Mouse (Mus musculus) lung, embryonic 15.5 days (tissue): ENCODE results near the gene Ceacam2. TPM values are rescaled to one million over a fixed set of nuclear protein-coding genes. Genes with fewer than 3 reads are reported as not detected.
"Not testable (repeated sequence)": the region's sequence is repeated elsewhere in the genome, so short reads cannot be mapped to it uniquely, and the experiment has no call there.

Source experiments
- ATAC-seq: fragments of 200-750 bp; cut with Nextera tagmentation; 2 replicates; pipeline ENCODE4 v1.8.0; 2017; ENCODE audit warnings: moderate number of reproducible peaks, borderline replicate concordance; ENCODE audit not compliant: low FRiP score, low TSS enrichment; ENCODE audit errors: extremely low read depth
- H3K27ac ChIP-seq: fragments of 300-500 bp; sonication (generic); 2 replicates; pipeline ENCODE4 v1.5.1; 2015; ENCODE audit warnings: moderate library complexity, mild to moderate bottlenecking, inconsistent platforms
- H3K27me3 ChIP-seq: fragments of 300-500 bp; sonication (generic); 2 replicates; pipeline ENCODE4 v1.6.1; 2015; ENCODE audit warnings: inconsistent platforms
- H3K36me3 ChIP-seq: fragments of 300-500 bp; sonication (generic); 2 replicates; pipeline ENCODE4 v1.6.1; 2015; ENCODE audit warnings: inconsistent platforms
- H3K4me1 ChIP-seq: fragments of 300-500 bp; sonication (generic); 2 replicates; pipeline ENCODE4 v1.6.1; 2015; ENCODE audit warnings: inconsistent platforms
- H3K4me2 ChIP-seq: fragments of 300-500 bp; sonication (generic); 2 replicates; pipeline ENCODE4 v1.6.1; 2015; ENCODE audit warnings: inconsistent platforms, mild to moderate bottlenecking, moderate library complexity
- H3K4me3 ChIP-seq: fragments of 300-500 bp; sonication (generic); 2 replicates; pipeline ENCODE4 v1.5.1; 2015; ENCODE audit warnings: mild to moderate bottlenecking, inconsistent platforms
- H3K9ac ChIP-seq: fragments of 300-500 bp; sonication (generic); 2 replicates; pipeline ENCODE4 v1.6.1; 2015; ENCODE audit warnings: inconsistent platforms
- H3K9me3 ChIP-seq: fragments of 300-500 bp; sonication (generic); 2 replicates; pipeline ENCODE4 v1.6.1; 2016; ENCODE audit warnings: inconsistent platforms
- WGBS: fragments of 180-500 bp; shearing (Covaris S2); methylation state at CpG from one replicate; pipeline ENCODE4 v1.1.7; 2015; 5-methylcytosine and 5-hydroxymethylcytosine counted together
- polyA plus RNA-seq: library from polyadenylated mRNA; unstranded; fragments of >200 nt; fragmentation: Nextera tagmentation; extraction: Ambion mirVana; gene quantifications from 2 replicates; pipeline ENCODE4 v1.2.1, GENCODE M21; 2015

Gene Ceacam2
- 0.08 and 0.16 TPM in 2 replicates for polyA plus RNA-seq

- H3K4me2 ChIP-seq, H3K9me3 ChIP-seq, H3K4me1 ChIP-seq, H3K27ac ChIP-seq, H3K4me3 ChIP-seq, H3K36me3 ChIP-seq, H3K9ac ChIP-seq, H3K27me3 ChIP-seq, ATAC-seq: not testable (repeated sequence)
- 54% methylated on average over 3 of the region's 3 CpGs for WGBS
These were observed at the start of gene Ceacam2 for GRCm38 (mm10) chr7:25539376-25539907. TSS of gene Ceacam2 (minus strand) at chr7:25539857.

GRCm38 (mm10) chr7:25585351-25586204 lies 45.9 kb upstream of the Ceacam2 start:
- no peaks in the 10 kb centered on the region for H3K27me3 ChIP-seq
- no peak overlapping the region for H3K4me3 ChIP-seq
- no peaks in the 10 kb centered on the region for H3K9me3 ChIP-seq
- H3K27ac ChIP-seq = no peak overlapping the region
- H3K36me3 ChIP-seq = no peaks in the 10 kb centered on the region
- 74% methylated on average over 9 of the region's 9 CpGs for WGBS
- H3K4me2 ChIP-seq = no peak overlapping the region
- H3K9ac ChIP-seq = no peak overlapping the region
- 0 out of 2 replicates have a peak, but pooled peaks cover 3% of the 10 kb centered on the region for H3K4me1 ChIP-seq
- no peak for ATAC-seq

- WGBS = 72% methylated on average over 5 of the region's 5 CpGs
- Histone ChIP-seq H3K9me3 (no peaks in the 10 kb centered on the region), H3K4me2 (no peak overlapping the region), H3K27ac (no peak overlapping the region), H3K4me1 (0 out of 2 replicates have a peak, but pooled peaks cover 3% of the 10 kb centered on the region), H3K9ac (no peak overlapping the region), H3K27me3 (no peaks in the 10 kb centered on the region), H3K4me3 (no peak overlapping the region), H3K36me3 (no peaks in the 10 kb centered on the region)
- ATAC-seq = no peak
These were observed 45.0 kb upstream of the Ceacam2 start for GRCm38 (mm10) chr7:25584651-25585050.

GRCm38 (mm10) chr7:25582301-25582810 lies 42.7 kb upstream of the Ceacam2 start:
- Histone ChIP-seq H3K4me3 (no peak overlapping the region), H3K27me3 (no peaks in the 10 kb centered on the region), H3K27ac (no peak overlapping the region), H3K4me2 (no peak overlapping the region), H3K9ac (no peak overlapping the region), H3K36me3 (no peaks in the 10 kb centered on the region), H3K4me1 (0 out of 2 replicates have a peak, but pooled peaks cover 3% of the 10 kb centered on the region), H3K9me3 (no peaks in the 10 kb centered on the region)
- WGBS = 78% methylated on average over 15 of the region's 15 CpGs
- no peak for ATAC-seq

DNA sequence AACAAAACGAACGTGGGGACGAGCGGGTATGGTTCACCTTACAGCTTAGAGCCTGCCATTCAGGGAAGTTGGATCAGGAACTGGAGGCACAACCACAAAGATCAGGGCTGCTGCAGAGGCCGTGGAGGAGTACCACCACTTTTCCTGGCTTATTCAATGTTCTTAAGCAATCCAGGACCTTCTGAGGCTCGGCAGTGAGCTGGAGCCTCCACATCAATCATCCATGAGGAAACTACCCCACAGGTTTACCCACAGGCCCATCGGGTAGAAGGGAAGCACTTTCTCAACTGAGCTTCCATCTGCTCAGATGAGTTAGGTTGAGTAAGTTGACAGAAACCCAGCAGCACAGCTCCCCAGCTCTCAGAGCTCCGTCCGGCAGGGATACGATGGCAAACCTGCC lies 39.8 kb upstream of the Ceacam2 start:
- no peak for ATAC-seq
- Histone ChIP-seq H3K27ac (no peak overlapping the region), H3K4me1 (peaks cover 9% of the 10 kb centered on the region), H3K9ac (no peak overlapping the region), H3K27me3 (no peaks in the 10 kb centered on the region), H3K9me3 (no peaks in the 10 kb centered on the region), H3K36me3 (no peaks in the 10 kb centered on the region), H3K4me2 (no peak overlapping the region), H3K4me3 (no peak overlapping the region)
- 78% methylated on average over 10 of the region's 10 CpGs for WGBS

- H3K36me3 ChIP-seq, H3K4me1 ChIP-seq, H3K27me3 ChIP-seq, H3K4me2 ChIP-seq, H3K9me3 ChIP-seq, H3K4me3 ChIP-seq, H3K9ac ChIP-seq: not testable (repeated sequence)
- H3K27ac ChIP-seq = peak overlapping the region; percentile 73
- ATAC-seq = peak; percentile 55
- 62% methylated on average over 12 of the region's 14 CpGs for WGBS
These were observed 37.3 kb upstream of the Ceacam2 start for GRCm38 (mm10) chr7:25576793-25577437.

DNA sequence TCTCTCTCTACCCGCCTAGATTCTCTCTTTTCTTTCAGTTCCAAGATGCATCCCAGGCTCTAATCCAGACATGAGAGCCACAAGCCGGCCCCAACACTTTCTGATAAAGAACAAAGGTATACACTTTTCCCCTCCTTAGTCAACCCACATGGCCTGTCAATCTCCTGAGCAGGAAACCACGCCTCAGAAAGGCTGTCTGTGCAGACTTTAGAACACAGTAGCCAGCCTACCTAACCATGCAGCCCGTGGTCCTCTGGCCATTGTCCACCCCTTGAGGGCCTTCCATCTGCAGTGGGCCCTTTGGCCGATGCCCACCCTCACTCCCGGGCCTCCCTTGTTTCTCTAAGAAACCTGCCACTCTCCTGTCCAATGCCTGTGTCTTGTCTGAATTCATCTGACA lies 36.7 kb upstream of the Ceacam2 start:
- H3K4me2 ChIP-seq, H3K4me3 ChIP-seq, H3K36me3 ChIP-seq, H3K9me3 ChIP-seq, H3K4me1 ChIP-seq, H3K27me3 ChIP-seq, H3K9ac ChIP-seq: not testable (repeated sequence)
- ATAC-seq = peak; percentile 27; the same call in 1 of the 2 replicates
- H3K27ac ChIP-seq = peak overlapping the region; percentile 73
- WGBS = 24% methylated on average over 6 of the region's 6 CpGs

DNA sequence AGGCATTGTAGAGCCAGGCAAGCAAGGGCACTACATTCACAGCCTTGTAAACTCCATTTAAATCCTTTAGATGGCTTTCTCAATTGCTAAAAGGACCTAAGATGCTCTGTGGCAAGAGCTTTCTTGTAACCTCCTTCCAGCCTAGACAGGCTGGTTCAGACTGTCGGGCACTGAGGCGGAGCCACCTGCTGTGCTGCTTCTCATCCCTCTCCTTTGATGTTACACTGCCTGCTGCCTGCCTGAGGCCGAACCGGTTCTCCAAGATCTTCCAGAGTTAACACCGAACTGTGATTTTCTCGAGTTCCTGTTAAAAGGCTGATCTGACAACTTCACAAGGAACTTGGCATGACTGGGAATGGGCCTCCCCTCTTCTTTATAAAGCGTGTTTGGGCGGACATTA lies 36.2 kb upstream of the Ceacam2 start:
- WGBS = 18% methylated on average over 8 of the region's 8 CpGs
- Histone ChIP-seq H3K36me3 (no peaks in the 10 kb centered on the region), H3K27me3 (no peaks in the 10 kb centered on the region), H3K4me3 (no peak overlapping the region), H3K4me1 (peaks cover 8% of the 10 kb centered on the region), H3K9me3 (no peaks in the 10 kb centered on the region), H3K27ac (peak overlapping the region; percentile 73), H3K4me2 (no peak overlapping the region), H3K9ac (no peak overlapping the region)
- no peak for ATAC-seq

- H3K4me3 ChIP-seq = no peak overlapping the region
- 66% methylated on average over 5 of the region's 5 CpGs for WGBS
- no peaks in the 10 kb centered on the region for H3K9me3 ChIP-seq
- ATAC-seq = no peak
- H3K4me1 ChIP-seq = peaks cover 8% of the 10 kb centered on the region
- H3K27ac ChIP-seq = peak overlapping the region; percentile 73; the same call in 1 of the 2 replicates
- H3K9ac ChIP-seq = no peak overlapping the region
- H3K27me3 ChIP-seq = no peaks in the 10 kb centered on the region
- no peaks in the 10 kb centered on the region for H3K36me3 ChIP-seq
- H3K4me2 ChIP-seq = no peak overlapping the region
These were observed 35.4 kb upstream of the Ceacam2 start for GRCm38 (mm10) chr7:25575105-25575504.

- not testable (repeated sequence) for H3K27ac ChIP-seq, H3K4me3 ChIP-seq, H3K9ac ChIP-seq, ATAC-seq, H3K27me3 ChIP-seq, H3K9me3 ChIP-seq, H3K36me3 ChIP-seq, H3K4me2 ChIP-seq, H3K4me1 ChIP-seq
- 62% methylated on average over 5 of the region's 5 CpGs for WGBS
These were observed 34.1 kb upstream of the Ceacam2 start for GRCm38 (mm10) chr7:25573806-25574205.

GRCm38 (mm10) chr7:25568721-25569120 lies 29.1 kb upstream of the Ceacam2 start:
- ATAC-seq = no peak
- 97% methylated on average over 7 of the region's 7 CpGs for WGBS
- no peaks in the 10 kb centered on the region for H3K36me3 ChIP-seq
- no peak overlapping the region for H3K4me3 ChIP-seq
- H3K4me1 ChIP-seq = no peaks in the 10 kb centered on the region
- H3K9ac ChIP-seq = no peak overlapping the region
- no peaks in the 10 kb centered on the region for H3K27me3 ChIP-seq
- no peak overlapping the region for H3K4me2 ChIP-seq
- no peaks in the 10 kb centered on the region for H3K9me3 ChIP-seq
- no peak overlapping the region for H3K27ac ChIP-seq

- WGBS = 64% methylated on average over 8 of the region's 8 CpGs
- H3K4me3 ChIP-seq, H3K27me3 ChIP-seq, H3K4me2 ChIP-seq, H3K9ac ChIP-seq, ATAC-seq, H3K36me3 ChIP-seq, H3K4me1 ChIP-seq, H3K27ac ChIP-seq, H3K9me3 ChIP-seq: not testable (repeated sequence)
These were observed 1.8 kb upstream of the Ceacam2 start for GRCm38 (mm10) chr7:25541464-25541863.
